Mouse (Mus musculus): ENCODE results near the gene Ugt2a1. TPM values are rescaled to one million over a fixed set of nuclear protein-coding genes. Genes with fewer than 3 reads are reported as not detected.
"Not testable (repeated sequence)": the region's sequence is repeated elsewhere in the genome, so short reads cannot be mapped to it uniquely, and the experiment has no call there.

Gene Ugt2a1
- polyA plus RNA-seq (2015; fragmentation: Nextera tagmentation; extraction: Ambion mirVana) = 0.80 TPM in 1 of 2 replicates, not detected in the other

DNA sequence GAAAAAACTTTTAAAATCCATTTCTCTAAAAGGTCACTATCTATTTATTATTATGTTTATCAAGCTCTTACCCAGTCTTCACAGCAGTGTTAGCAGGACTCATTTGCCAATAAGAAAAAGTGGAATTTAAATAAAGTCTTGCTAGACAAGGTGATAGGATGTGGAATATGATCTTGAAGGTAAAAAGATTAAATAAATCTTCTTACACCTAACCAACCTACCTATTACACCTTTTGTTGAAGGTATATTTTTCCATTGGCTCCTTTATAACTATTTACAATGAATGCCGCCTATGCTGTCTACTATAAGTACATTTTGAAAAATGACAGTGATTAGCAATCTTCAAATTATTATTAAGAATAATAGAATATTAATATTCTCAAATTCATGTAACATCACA, at the start of gene Ugt2a1:
Gene Ugt2a1, minus strand, starts transcription at position 101 of the 400 bp plus-strand sequence.
- ATAC-seq = no peak
- no peaks in the 10 kb centered on the region for H3K4me1 ChIP-seq (replicated peaks; ENCODE audit: control insufficient read depth, insufficient read depth, low read length)
- WGBS = 95% methylated on average over 1 of the region's 1 CpGs
- no peaks in the 10 kb centered on the region for H3K9me3 ChIP-seq (ENCODE audit: control insufficient read depth, low read length)
- no peak within 1 kb of the TSS for H3K27ac ChIP-seq (ENCODE audit: low read length)
- no peaks in the 10 kb centered on the region for H3K27me3 ChIP-seq (replicated peaks; ENCODE audit: control insufficient read depth, insufficient read depth, low read length)
- no peak within 1 kb of the TSS for H3K9ac ChIP-seq (replicated peaks; ENCODE audit: low read depth, low read length)
- H3K4me2 ChIP-seq (ENCODE audit: low read length) = no peak within 1 kb of the TSS
- no peaks in the 10 kb centered on the region for H3K36me3 ChIP-seq (ENCODE audit: control insufficient read depth, insufficient read depth)
- no peak within 1 kb of the TSS for H3K4me3 ChIP-seq (replicated peaks; ENCODE audit: low read length)

DNA sequence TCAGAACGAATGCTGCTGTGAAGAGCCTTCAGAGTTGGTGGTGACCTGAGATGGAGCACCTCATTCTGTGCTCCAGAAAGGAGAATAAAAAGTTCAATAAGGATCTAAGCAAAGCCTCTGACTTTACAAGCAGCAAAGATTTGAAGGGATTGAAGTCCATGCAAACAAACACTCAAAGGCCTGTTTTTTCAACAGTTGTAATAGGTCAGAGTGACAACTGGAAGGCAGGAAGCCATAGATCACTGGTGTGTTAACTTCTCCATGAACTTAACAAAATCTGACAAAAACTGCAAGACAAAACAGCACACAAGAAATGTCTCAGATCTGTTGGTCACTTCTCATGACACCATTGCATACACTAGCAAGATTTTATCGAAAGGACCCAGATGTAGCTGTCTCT, 47.4 kb upstream of the Ugt2a1 start, which contains the start of gene Sult1b1:
Gene Sult1b1, minus strand, starts transcription at position 85 of the 400 bp plus-strand sequence.
- no peak within 1 kb of the TSS for H3K27ac ChIP-seq (ENCODE audit: low read length)
- H3K4me2 ChIP-seq (ENCODE audit: low read length) = no peak within 1 kb of the TSS
- no peaks in the 10 kb centered on the region for H3K9me3 ChIP-seq (ENCODE audit: control insufficient read depth, low read length)
- no peaks in the 10 kb centered on the region for H3K4me1 ChIP-seq (replicated peaks; ENCODE audit: control insufficient read depth, insufficient read depth, low read length)
- no peak for ATAC-seq
- no peak within 1 kb of the TSS for H3K9ac ChIP-seq (replicated peaks; ENCODE audit: low read depth, low read length)
- no peaks in the 10 kb centered on the region for H3K36me3 ChIP-seq (ENCODE audit: control insufficient read depth, insufficient read depth)
- no peak within 1 kb of the TSS for H3K4me3 ChIP-seq (replicated peaks; ENCODE audit: low read length)
- 96% methylated on average over 2 of the region's 2 CpGs for WGBS
- no peaks in the 10 kb centered on the region for H3K27me3 ChIP-seq (replicated peaks; ENCODE audit: control insufficient read depth, insufficient read depth, low read length)

DNA sequence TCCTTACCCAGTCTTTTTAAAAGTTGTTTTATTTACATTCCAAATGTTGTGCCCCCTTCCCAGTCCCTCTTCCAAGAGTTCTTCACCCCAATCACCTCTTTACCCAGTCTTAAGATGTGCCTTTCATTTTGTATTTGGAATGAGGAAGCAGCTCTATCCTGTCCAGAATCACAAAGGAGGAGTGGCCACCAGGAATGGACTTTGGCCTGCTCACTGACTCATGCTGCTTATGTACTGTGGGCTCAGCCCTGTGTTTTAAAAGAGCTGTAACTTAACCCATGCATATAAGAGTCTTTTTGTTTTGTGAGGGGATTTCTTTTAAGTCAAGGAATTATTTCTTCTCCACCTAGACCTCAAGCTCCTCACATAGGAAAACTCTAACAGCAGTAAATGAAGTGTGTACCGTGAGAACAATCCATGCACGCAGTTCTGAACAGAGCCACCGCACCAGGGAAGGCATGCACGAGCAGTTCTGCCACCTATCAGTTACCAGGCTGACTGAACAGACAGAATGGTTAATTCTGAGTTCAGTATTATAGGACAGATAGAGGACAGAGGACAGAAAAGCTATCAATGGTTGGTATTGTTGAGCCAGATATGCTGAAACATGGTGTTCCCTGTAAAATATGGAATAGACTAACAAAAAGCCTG, 45.4 kb upstream of the Ugt2a1 start:
- no peaks in the 10 kb centered on the region for H3K9me3 ChIP-seq (ENCODE audit: control insufficient read depth, low read length)
- no peak for ATAC-seq
- no peak overlapping the region for H3K4me3 ChIP-seq (replicated peaks; ENCODE audit: low read length)
- no peaks in the 10 kb centered on the region for H3K4me1 ChIP-seq (replicated peaks; ENCODE audit: control insufficient read depth, insufficient read depth, low read length)
- H3K27me3 ChIP-seq (replicated peaks; ENCODE audit: control insufficient read depth, insufficient read depth, low read length) = no peaks in the 10 kb centered on the region
- WGBS = 53% methylated on average over 4 of the region's 4 CpGs
- no peak overlapping the region for H3K27ac ChIP-seq (ENCODE audit: low read length)
- no peak overlapping the region for H3K4me2 ChIP-seq (ENCODE audit: low read length)
- no peaks in the 10 kb centered on the region for H3K36me3 ChIP-seq (ENCODE audit: control insufficient read depth, insufficient read depth)
- no peak overlapping the region for H3K9ac ChIP-seq (replicated peaks; ENCODE audit: low read depth, low read length)

DNA sequence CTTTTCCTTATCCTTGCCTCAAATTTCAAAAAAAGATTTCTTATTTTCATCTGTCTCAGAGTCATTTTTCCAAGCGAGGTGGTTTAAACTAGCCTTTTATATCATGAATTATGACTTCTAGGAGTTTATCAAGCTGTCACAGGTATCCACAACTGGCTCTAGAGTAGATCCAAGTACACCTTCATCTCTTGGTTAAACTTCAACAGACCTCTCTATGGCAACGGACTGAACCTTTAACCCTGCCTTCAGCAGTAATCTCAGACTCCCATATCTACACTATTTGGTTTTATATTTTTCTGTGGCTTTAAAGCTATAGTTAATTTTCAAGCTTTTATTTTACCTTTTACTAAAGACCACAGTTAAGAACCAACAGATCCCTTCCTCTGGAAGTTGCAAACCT, 41.6 kb upstream of the Ugt2a1 start:
- H3K36me3 ChIP-seq (ENCODE audit: control insufficient read depth, insufficient read depth) = no peaks in the 10 kb centered on the region
- no peak overlapping the region for H3K4me2 ChIP-seq (ENCODE audit: low read length)
- no peaks in the 10 kb centered on the region for H3K4me1 ChIP-seq (replicated peaks; ENCODE audit: control insufficient read depth, insufficient read depth, low read length)
- H3K9me3 ChIP-seq (ENCODE audit: control insufficient read depth, low read length) = no peaks in the 10 kb centered on the region
- ATAC-seq = no peak
- WGBS = 75% methylated on average over 2 of the region's 2 CpGs
- H3K27ac ChIP-seq (ENCODE audit: low read length) = no peak overlapping the region
- H3K27me3 ChIP-seq (replicated peaks; ENCODE audit: control insufficient read depth, insufficient read depth, low read length) = no peaks in the 10 kb centered on the region
- no peak overlapping the region for H3K4me3 ChIP-seq (replicated peaks; ENCODE audit: low read length)
- H3K9ac ChIP-seq (replicated peaks; ENCODE audit: low read depth, low read length) = no peak overlapping the region

DNA sequence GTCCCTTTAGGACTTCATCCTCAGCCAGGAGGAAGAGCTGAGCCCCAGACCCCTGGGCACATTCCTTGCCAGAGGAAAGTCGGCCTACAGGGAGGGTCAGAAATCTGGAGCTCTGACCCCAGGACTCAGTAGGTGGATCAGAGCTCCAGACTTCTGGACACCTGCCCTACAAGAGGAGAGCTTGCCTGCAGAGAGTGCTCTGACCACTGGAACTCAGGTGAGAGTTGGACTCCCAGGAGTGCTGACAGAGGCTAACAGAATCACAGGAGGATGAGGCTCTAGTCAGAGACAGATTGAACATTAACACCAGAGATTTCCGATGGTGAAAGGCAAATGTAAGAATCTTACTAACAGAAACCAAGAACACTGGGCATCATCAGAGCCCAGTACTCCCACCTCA, 32.9 kb upstream of the Ugt2a1 start:
- H3K27me3 ChIP-seq (replicated peaks; ENCODE audit: control insufficient read depth, insufficient read depth, low read length); H3K4me2 ChIP-seq (ENCODE audit: low read length); ATAC-seq; H3K9ac ChIP-seq (replicated peaks; ENCODE audit: low read depth, low read length); H3K4me1 ChIP-seq (replicated peaks; ENCODE audit: control insufficient read depth, insufficient read depth, low read length); H3K36me3 ChIP-seq (ENCODE audit: control insufficient read depth, insufficient read depth); H3K4me3 ChIP-seq (replicated peaks; ENCODE audit: low read length); H3K9me3 ChIP-seq (ENCODE audit: control insufficient read depth, low read length); H3K27ac ChIP-seq (ENCODE audit: low read length): not testable (repeated sequence)
- 95% methylated on average over 2 of the region's 2 CpGs for WGBS

DNA sequence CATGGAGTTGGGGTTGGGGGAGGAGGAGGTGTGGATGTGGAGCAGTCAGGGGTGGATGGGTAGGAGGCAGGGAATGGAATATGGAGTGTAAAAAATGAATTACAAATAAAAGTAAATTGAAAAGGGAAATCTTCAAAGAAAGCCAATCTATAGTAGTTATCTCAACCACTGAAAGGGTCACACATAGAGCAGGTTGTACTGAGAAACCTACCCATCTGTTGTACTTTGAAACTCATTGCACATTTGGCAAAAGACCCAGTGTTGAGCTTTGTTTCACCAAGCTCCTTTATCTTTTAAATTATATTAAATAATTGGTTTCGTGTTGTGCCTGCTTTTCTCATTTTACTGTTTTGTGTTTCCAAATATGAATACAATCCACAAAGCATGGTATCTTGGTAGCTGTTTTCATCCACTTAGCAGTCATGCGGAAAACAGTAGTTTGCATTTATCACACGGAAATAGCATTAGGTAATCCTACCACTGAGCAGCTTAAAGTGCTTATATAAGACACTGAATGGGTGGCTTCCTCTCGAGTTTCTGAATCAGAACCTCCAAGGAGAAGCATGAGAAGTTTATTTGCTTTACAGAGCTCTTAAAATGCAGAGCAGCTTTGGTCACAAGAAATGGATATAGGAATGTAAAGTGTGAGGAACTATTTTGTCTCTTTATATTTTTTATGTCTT, 15.2 kb upstream of the Ugt2a1 start:
- 36% methylated on average over 4 of the region's 4 CpGs for WGBS
- Histone ChIP-seq H3K4me1 (replicated peaks; ENCODE audit: control insufficient read depth, insufficient read depth, low read length) (no peaks in the 10 kb centered on the region), H3K36me3 (ENCODE audit: control insufficient read depth, insufficient read depth) (no peaks in the 10 kb centered on the region), H3K4me3 (replicated peaks; ENCODE audit: low read length) (no peak overlapping the region), H3K9me3 (ENCODE audit: control insufficient read depth, low read length) (no peaks in the 10 kb centered on the region), H3K9ac (replicated peaks; ENCODE audit: low read depth, low read length) (no peak overlapping the region), H3K27me3 (replicated peaks; ENCODE audit: control insufficient read depth, insufficient read depth, low read length) (no peaks in the 10 kb centered on the region), H3K4me2 (ENCODE audit: low read length) (no peak overlapping the region), H3K27ac (ENCODE audit: low read length) (no peak overlapping the region)
- ATAC-seq = no peak

DNA sequence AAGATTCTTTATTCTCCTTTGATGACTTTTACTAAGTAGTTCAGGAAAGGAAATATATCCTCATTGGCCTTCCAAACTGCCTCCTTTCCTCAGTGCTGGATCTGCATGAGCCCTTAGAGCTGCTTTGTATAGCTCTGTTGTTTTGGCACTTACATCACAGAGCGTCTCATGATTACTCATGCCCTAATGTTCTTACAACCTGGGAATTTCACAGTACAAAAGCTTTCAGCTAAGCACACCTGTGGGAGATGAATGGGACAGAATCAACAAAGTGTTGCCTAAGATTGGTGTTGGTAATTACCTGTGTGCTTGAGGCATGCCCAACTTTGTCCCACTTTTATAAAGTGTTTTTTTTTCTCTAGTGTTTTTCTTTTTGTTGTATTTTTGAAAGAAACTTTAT, 12.0 kb upstream of the Ugt2a1 start:
- no peak overlapping the region for H3K4me3 ChIP-seq (replicated peaks; ENCODE audit: low read length)
- no peaks in the 10 kb centered on the region for H3K9me3 ChIP-seq (ENCODE audit: control insufficient read depth, low read length)
- no peaks in the 10 kb centered on the region for H3K4me1 ChIP-seq (replicated peaks; ENCODE audit: control insufficient read depth, insufficient read depth, low read length)
- ATAC-seq = no peak
- no peaks in the 10 kb centered on the region for H3K27me3 ChIP-seq (replicated peaks; ENCODE audit: control insufficient read depth, insufficient read depth, low read length)
- H3K4me2 ChIP-seq (ENCODE audit: low read length) = no peak overlapping the region
- H3K27ac ChIP-seq (ENCODE audit: low read length) = no peak overlapping the region
- 26% methylated on average over 1 of the region's 1 CpGs for WGBS
- no peak overlapping the region for H3K9ac ChIP-seq (replicated peaks; ENCODE audit: low read depth, low read length)
- H3K36me3 ChIP-seq (ENCODE audit: control insufficient read depth, insufficient read depth) = no peaks in the 10 kb centered on the region

DNA sequence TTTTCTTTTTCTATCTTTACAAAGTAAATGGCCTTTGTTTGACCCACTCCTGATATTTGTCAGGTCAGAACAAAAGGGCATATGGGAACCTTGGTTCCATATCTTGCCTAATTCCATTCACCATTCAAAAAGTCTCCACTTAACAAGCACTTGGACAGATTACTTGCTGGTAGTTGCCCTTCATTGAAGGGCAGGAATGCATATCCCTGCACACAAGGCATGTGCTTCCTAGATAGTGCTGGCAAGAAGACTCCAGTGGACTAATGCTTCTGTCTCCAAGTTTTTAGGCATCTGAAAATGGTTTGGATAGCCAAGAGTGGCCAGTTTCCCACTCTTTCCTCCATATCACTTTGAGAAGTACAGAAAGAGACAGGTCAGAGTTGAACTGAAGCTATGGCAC, 8.7 kb upstream of the Ugt2a1 start:
- no peaks in the 10 kb centered on the region for H3K36me3 ChIP-seq (ENCODE audit: control insufficient read depth, insufficient read depth)
- no peaks in the 10 kb centered on the region for H3K27me3 ChIP-seq (replicated peaks; ENCODE audit: control insufficient read depth, insufficient read depth, low read length)
- H3K9me3 ChIP-seq (ENCODE audit: control insufficient read depth, low read length) = no peaks in the 10 kb centered on the region
- H3K4me1 ChIP-seq (replicated peaks; ENCODE audit: control insufficient read depth, insufficient read depth, low read length) = no peaks in the 10 kb centered on the region
- no peak overlapping the region for H3K4me2 ChIP-seq (ENCODE audit: low read length)
- no peak overlapping the region for H3K4me3 ChIP-seq (replicated peaks; ENCODE audit: low read length)
- no peak for ATAC-seq
- no peak overlapping the region for H3K9ac ChIP-seq (replicated peaks; ENCODE audit: low read depth, low read length)
- no peak overlapping the region for H3K27ac ChIP-seq (ENCODE audit: low read length)

DNA sequence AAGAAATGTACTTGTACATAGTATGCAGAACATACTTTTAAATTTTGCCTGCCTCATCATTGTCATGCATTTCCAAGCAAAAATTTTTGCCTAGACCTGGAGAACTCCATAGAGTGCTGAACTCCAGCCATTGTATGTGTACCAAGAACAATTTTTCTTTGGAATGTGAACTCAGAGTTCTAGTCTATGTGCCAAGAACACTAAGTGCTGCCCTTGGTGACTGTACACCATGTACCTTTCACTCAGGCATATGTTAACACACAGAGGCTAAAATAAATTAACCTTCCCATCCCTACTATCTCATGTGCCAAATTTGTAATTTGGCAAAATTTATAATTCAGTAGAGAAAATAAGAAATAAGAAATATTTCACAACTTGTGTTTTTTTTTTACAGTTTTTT, 8.3 kb upstream of the Ugt2a1 start:
- Histone ChIP-seq H3K9ac (replicated peaks; ENCODE audit: low read depth, low read length) (no peak overlapping the region), H3K27ac (ENCODE audit: low read length) (no peak overlapping the region), H3K4me2 (ENCODE audit: low read length) (no peak overlapping the region), H3K9me3 (ENCODE audit: control insufficient read depth, low read length) (no peaks in the 10 kb centered on the region), H3K27me3 (replicated peaks; ENCODE audit: control insufficient read depth, insufficient read depth, low read length) (no peaks in the 10 kb centered on the region), H3K4me3 (replicated peaks; ENCODE audit: low read length) (no peak overlapping the region), H3K4me1 (replicated peaks; ENCODE audit: control insufficient read depth, insufficient read depth, low read length) (no peaks in the 10 kb centered on the region), H3K36me3 (ENCODE audit: control insufficient read depth, insufficient read depth) (no peaks in the 10 kb centered on the region)
- no peak for ATAC-seq

Data from forebrain, embryonic 16.5 days (tissue).